Mouse (Mus musculus): ENCODE results near the gene Ap1g1. TPM values are rescaled to one million over a fixed set of nuclear protein-coding genes. Genes with fewer than 3 reads are reported as not detected.
A peak's percentile ranks its signal among the peaks of the same experiment; 100 is the strongest.

Gene Ap1g1
- total RNA-seq, 2 experiments from 2014 or later: 80.2 to 96.9 TPM

DNA sequence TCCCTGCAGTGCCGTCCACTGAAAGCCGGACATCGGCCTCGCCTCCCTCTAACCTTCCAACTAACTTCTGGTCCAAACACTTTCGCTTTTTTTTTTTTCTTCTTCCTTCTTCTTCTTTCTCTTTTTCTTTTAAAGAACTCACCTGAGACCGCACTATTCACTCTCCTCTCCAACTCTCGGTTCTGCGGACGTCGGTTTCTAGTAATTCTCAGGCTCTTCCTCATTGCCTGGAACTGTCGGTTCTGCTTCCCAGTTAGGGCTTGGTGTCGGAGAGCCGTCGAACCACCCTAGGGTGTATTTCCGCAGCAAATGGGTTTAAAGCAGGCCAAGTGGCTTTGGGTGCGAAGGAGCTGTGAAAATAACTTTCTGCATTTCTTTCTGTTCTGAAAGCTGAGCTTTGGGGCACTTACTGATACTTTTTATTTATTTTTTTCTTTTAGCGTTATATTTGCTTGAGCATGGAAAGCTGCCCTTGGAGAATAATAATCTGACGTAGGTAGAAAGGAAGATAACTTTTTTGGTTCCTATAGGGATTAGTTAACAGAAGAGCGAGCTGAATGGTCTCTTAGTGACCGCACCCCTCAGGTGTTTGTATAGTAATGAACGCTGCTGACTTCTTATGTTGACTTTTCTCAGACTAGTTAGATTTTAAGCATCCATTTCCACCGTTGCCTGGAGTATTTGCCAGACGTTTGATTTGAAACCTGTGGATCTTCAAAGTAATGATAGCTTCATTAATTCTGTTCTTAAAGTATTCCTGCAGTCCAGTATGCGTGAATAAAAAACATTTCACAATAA, 1.3 kb downstream of the Ap1g1 start:
- DNase-seq (ENCODE audit: low spot score in 2 of 2): no peak

GRCm38 (mm10) chr8:109780548-109780947, 2.2 kb downstream of the Ap1g1 start:
- DNase-seq (ENCODE audit: low spot score in 2 of 2): no peak

- no peak for DNase-seq (ENCODE audit: low spot score in 2 of 2)
These were observed 12.6 kb downstream of the Ap1g1 start for GRCm38 (mm10) chr8:109790938-109791337.

DNA sequence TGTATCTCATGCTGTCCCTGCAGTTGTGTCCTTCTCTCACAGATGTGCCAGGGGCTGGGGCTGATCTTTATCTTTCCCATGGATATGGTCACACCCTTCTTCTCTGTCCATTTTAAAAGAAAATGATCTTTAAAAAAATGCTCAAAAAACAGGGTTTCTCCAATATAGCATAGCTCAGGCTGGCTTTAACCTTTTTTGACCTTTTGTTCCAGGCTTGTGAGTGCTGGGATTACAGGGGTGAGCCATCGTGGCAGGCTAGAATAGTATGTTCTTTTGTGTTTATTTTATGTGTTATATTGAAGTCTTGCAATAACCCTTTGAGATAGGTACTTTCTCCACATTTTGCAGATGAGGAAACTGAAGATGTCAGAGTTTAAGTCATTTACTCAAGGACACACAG, 16.8 kb downstream of the Ap1g1 start:
- no peak for DNase-seq (ENCODE audit: low spot score in 2 of 2)

GRCm38 (mm10) chr8:109798721-109799120, 20.4 kb downstream of the Ap1g1 start:
- no peak for DNase-seq (ENCODE audit: low spot score in 2 of 2)

DNA sequence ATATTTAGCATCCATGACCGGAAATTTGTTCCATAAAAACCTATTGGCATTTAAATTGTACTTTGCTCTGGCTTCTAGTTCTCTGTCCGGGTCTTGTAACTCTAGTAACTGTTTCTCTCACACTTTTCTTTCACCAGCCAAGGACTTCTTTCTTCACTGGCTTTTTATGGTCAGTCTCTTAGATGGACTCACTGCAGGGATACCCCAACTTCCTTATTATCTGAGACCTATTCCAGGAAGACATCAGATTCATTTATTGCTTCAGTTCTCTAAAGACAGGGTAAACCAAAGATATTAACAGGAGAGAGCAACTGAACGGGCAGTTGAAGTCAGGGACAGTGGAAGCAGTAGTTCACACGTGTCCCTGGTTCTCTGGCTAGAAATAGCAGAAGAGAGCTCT, 20.9 kb downstream of the Ap1g1 start:
- no peak for DNase-seq (ENCODE audit: low spot score in 2 of 2)

- no peak for DNase-seq (ENCODE audit: low spot score in 2 of 2)
These were observed 22.0 kb downstream of the Ap1g1 start for GRCm38 (mm10) chr8:109800325-109800724.

GRCm38 (mm10) chr8:109803211-109803610, 24.9 kb downstream of the Ap1g1 start:
- no peak for DNase-seq (ENCODE audit: low spot score in 2 of 2)

DNA sequence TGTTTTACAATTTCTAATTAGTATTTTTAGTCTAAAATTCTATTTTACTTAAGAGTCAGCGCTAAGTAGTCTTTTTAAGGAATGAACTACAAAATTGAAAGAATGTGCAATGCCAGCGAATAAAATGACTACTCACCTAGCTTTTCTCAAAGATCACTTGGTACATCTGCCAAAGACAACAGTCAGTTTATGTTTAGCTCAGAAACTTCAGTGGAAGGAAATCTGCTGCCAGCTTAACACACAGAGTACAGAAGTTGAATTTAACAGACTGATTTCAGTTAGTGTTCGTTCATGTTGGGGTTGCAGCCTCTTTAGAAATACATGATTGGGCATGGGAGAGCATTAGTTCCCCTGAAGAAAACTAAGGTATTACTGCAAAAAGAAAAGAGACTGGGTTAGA, 25.4 kb downstream of the Ap1g1 start:
- DNase-seq (ENCODE audit: low spot score in 2 of 2): no peak

GRCm38 (mm10) chr8:109806522-109806921, 28.2 kb downstream of the Ap1g1 start:
- no peak for DNase-seq (ENCODE audit: low spot score in 2 of 2)

DNA sequence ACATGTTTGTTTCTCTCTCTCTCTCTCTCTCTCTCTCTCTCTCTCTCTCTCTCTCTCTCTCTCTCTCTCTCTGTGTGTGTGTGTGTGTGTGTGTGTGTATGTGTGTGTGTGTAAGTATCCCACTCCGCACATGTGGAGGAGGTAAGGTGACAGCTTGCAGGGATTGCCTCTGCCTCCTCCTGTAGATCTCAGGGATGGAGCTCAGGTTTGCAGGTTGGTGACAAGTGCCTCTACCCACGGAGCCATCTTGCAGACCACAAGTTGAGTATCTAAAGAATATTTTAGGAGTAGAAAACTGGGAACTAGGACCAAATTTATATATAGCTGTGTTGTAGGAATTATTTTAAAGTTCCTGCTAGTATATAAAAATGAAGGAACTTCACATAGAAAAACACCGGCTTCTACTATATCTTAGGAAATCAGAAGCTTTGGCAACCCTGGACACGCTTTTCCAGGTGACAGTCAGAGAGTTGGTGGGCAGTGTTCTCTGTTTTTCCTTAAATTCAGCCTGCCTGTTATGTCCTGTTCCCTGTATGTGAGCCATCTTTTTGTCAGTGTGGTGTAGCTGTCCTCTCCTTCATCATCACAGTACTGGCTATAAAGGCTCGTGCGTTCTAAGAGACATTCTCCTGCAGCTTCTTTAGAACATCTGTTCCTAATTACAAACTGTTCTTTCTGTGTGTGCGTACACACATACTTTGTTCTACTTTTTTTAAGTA, 29.2 kb downstream of the Ap1g1 start:
- DNase-seq (ENCODE audit: low spot score in 2 of 2): no peak

DNA sequence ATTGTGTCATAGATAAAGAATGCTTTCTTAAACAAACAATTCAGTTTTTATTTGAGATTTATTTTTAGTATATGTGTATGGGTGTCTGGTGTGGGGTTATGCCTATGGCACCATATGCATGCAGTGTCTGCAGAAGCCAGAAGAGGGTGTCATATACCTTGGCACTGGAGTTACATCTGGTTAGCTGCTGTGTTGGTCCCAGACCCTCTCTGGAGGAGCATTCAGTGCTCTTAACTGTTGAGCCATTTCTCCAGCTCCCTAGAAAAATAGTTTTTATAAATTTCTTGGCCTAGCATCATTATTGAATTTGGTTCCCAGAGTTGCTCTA, 29.7 kb downstream of the Ap1g1 start:
- no peak for DNase-seq (ENCODE audit: low spot score in 2 of 2)

DNA sequence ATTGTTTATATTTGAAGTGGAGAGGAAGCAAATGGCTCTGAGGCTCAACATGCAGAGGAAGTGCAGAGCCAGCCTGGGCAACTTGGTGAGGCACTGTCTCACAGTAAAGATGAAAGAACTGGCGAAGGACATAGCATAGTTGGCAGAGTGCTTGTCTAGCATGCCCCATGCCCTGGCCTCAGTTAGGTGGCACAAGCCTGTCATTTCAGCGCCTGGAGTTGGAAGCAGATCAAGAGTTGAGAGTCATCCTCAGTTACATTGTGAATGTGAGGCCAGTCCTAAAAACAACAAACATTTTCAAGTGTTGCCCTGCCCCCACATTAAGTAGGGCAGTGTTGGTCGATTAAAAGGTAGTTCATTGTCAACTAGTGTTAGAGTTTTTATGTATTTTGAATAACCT, 32.1 kb downstream of the Ap1g1 start:
- no peak for DNase-seq (ENCODE audit: low spot score in 2 of 2)

DNA sequence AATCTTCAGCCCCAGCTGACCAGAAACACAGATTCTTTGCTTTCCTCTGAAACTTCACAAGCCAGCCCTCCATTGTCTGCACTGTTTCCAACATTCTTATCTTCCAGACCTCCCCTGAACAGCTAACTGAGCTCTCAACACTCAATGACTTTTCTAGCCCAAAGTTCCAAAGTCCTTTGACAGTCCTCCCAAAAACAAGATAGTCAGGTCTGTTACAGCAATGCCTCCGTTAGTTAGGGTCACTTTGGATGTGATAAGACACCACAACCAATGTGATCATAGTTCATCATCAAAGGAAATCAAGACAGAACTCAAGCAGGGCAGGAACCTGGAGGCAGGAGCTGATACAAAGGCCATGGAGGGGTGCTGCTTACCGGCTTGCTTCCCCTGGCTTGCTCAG, 36.9 kb downstream of the Ap1g1 start:
- DNase-seq (ENCODE audit: low spot score in 2 of 2): no peak

- no peak for DNase-seq (ENCODE audit: low spot score in 2 of 2)
These were observed 39.6 kb downstream of the Ap1g1 start for GRCm38 (mm10) chr8:109817933-109818332.

DNA sequence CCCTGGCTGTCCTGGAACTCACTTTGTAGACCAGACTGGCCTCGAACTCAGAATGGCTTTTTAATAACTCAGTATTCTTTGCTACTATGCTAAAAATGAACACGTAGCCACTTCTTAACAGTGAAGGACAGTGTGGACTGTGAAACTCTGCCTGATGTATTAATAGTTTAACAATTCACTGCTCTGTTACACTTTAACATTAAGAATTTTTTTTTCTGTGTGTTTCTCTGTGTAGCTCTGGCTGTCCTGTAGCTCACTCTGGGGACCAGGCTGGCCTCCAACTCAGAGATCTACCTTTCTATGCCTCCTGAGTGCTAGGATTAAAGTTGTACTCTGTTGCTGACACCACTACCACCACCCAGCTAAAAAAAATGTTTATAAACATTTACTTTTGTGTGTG, 45.2 kb downstream of the Ap1g1 start:
- DNase-seq (ENCODE audit: low spot score in 2 of 2): no peak

- DNase-seq (ENCODE audit: low spot score in 2 of 2): no peak
These were observed 61.5 kb downstream of the Ap1g1 start for GRCm38 (mm10) chr8:109839822-109840221.

GRCm38 (mm10) chr8:109842468-109842867, 64.1 kb downstream of the Ap1g1 start:
- no peak for DNase-seq (ENCODE audit: low spot score in 2 of 2)

GRCm38 (mm10) chr8:109847866-109848265, 69.5 kb downstream of the Ap1g1 start:
- no peak for DNase-seq (ENCODE audit: low spot score in 2 of 2)

- DNase-seq (ENCODE audit: low spot score in 2 of 2): no peak
These were observed 70.6 kb downstream of the Ap1g1 start for GRCm38 (mm10) chr8:109848981-109849380.

DNA sequence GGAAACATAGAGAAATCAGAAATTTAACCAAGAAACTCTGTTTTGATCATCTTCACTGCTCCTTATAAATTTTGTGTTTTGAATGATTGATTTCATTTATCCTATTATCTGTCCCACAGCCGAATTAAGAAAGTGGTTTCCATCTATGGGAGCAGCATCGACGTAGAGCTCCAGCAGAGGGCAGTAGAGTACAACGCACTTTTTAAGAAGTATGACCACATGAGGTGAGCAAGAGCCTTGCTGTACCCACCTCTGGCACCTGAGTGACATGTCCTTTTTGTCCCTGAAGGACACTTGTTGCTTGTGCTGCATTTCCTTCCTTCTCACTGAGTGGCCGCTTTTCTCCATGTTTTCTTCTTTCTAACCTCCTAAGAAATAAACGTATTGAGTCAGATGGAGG, 75.1 kb downstream of the Ap1g1 start:
- peak; percentile 44 to 66 for DNase-seq (ENCODE audit: low spot score in 2 of 2)

DNA sequence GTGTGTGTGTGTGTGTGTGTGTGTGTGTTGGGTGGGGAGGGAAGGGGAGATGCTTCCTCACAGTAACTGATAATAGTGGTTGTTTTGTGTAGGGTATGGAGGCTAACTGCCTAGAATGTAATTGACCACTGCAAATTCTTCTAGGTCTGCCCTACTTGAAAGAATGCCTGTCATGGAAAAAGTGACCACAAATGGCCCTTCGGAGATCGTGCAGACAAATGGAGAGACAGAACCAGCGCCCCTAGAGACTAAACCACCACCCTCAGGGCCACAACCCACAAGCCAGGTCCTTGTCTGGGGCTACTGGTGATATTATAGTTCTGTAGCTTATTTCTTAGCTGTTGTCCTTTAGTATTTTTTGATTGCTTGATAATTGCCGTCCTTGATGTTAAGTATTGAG, 76.2 kb downstream of the Ap1g1 start:
- no peak for DNase-seq (ENCODE audit: low spot score in 2 of 2)

GRCm38 (mm10) chr8:109855451-109855850, 77.1 kb downstream of the Ap1g1 start:
- DNase-seq (ENCODE audit: low spot score in 2 of 2): no peak
